Mouse (Mus musculus): ENCODE results near the gene Fam50a. TPM values are rescaled to one million over a fixed set of nuclear protein-coding genes. Genes with fewer than 3 reads are reported as not detected.
"Not testable (repeated sequence)": the region's sequence is repeated elsewhere in the genome, so short reads cannot be mapped to it uniquely, and the experiment has no call there.

Gene Fam50a
- total RNA-seq, 2 experiments from 2014 or later: 46.1 to 50.3 TPM

DNA sequence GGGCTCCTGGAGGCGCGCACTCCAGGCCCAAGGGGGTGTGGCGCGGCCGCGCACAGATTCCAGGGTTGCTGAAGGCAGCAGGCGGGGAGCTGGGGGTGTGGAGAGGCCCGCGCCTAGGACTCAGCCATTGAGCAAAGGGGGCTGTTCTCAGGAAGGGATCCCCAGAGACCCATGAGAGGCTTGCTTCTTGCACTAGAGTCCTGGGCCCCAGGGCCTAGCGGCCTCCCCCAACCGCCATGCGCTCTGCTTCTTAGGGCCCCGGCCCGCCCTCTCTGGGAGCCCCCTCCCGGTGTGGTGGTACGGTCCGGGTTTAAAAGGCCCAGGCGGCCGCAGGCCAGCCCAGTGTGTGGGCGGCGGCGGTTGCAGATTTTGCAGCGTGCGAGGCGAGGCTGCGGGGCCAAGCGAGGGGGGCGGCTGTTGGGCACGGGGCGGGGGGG is 15.9 kb downstream of the Fam50a start, which contains the start of gene Plxna3:
Plxna3 (plus strand) TSS at position 342 of the 437 bp plus-strand sequence.
- ATAC-seq (replicated peaks; ENCODE audit: poor library complexity, severe bottlenecking): peak; percentile 94

DNA sequence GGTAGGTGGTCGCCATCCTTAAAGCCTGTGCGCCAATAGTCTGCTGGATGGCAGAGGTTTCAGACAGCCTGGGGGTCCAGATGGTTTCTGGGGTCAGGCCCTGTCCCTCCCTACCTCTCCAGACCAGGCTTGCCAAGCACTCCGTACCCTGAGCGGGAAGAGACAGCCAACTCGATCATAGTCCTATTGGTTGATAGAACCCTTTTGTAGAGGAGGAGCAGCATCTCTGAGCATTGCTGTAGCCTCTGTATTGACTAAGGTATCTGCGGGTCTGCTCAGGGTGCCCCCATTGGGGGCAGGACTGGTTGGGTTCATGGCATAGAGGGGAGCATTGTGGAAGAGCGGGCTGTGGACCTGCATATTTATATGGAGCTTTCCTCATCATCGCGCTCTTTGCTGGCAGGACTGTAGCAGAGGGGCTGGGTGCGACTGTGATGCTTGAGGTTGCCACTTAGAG is 16.4 kb downstream of the Fam50a start:
- ATAC-seq (replicated peaks; ENCODE audit: poor library complexity, severe bottlenecking): no peak

DNA sequence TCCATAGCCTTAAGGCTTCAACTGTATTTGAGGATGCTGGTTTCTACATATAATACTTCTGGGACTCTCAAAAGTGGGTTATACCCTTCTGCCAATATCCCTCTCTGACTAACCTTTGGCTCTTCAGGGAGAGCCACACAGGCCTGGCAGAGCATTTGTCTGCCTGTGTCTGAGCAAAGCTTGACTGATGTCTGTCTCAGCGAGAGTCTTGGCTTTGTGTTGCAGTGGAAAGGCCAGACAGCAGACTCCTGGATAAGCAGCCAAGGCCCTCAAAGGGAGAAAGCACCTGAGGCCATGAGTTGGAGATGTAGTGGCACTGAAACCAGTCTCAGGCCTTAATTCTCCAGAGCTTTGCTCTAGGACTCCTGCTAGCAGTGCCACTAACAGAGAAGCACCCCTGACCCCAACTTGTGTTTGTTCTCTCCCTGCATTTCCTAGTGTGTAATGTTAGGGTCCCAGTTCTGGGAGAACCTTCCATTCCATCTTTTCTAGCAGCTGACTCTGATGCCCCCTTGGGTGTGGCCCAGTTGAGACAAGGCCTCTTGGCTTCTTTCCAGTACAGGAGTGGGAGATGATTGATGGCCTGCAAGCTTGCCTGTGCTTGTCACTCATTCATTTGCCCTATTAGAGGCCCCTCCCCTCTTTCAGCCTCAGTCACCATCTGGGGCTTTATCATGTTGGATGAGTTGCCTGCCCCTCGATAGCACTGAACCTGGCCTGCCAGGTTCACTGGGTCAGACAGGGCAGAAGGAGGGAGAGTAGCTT is 17.5 kb downstream of the Fam50a start:
- ATAC-seq (replicated peaks; ENCODE audit: poor library complexity, severe bottlenecking): no peak

DNA sequence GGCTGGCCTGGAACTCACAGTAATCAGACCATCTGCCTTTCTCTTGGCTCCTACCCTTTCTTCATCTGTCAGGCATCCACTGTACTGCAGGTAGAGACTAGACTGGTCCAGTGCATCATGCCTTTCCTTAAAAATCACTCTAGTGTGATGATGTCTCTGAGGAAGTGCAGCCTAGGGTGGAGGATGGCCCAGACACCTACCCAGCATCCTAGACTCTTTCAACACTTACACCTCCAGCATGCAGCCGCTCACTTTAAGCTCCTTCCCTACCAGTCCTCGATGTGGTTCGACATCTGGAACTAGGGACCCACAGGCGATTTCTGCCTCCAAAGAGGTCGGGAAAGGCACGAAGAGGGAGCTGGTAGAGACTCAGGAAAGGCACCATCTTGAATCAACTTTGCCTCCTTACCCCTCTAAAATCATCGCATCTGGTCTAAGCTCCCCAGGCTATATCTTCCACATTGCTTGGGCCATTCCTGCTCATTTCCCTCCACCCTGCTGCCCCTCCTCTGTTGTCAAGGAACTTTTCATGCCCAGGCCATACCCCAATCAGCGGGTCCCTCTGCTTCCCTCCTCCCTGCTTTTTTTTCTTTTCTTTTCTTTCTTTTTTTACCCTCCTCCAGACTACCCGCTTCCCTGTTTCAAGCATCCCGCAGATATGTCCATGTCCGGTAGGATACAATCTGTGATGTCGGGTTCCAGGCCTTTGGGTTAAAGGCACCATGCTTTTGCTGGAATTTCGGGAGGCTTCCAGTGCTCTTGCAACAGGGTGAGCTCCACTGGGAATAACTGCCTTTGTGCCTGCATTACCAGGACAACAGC is 40.0 kb downstream of the Fam50a start:
- ATAC-seq (replicated peaks; ENCODE audit: poor library complexity, severe bottlenecking): 0 out of 2 replicates have a peak, but pooled peaks have one; percentile 12

DNA sequence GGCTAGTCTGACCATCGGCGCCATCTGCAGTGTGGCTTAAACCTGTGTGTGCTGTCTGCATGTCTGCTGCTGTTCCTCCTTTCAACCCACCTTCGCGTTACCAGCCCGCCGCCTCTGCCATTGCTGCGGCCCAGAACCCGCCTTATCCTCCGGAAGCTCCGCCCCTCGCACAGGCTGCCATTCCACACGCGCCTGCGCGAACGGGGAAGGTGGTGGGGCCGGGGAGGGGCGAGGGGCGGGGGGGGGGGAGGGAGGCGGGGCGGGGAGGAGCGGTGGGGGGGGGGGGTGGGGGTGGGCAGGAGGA is 40.6 kb downstream of the Fam50a start, which contains the start of gene Lage3:
Lage3 (minus strand) TSS at position 152 of the 304 bp plus-strand sequence.
- ATAC-seq (replicated peaks; ENCODE audit: poor library complexity, severe bottlenecking): peak; percentile 100

DNA sequence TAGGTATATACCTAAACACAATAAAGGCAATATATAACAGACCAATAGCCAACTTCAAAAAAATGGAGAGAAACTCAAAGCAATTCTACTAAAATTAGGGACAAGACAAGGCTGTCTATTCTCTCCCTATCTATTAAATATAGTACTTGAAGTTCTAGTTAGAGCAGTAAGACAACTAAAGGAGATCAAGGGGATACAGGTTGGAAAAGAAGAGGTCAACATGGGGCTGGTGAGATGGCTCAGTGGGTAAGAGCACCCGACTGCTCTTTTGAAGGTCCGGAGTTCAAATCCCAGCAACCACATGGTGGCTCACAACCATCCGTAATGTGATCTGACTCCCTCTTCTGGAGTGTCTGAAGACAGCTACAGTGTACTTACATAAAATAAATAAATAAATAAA is 44.2 kb downstream of the Fam50a start:
- ATAC-seq (replicated peaks; ENCODE audit: poor library complexity, severe bottlenecking): not testable (repeated sequence)

DNA sequence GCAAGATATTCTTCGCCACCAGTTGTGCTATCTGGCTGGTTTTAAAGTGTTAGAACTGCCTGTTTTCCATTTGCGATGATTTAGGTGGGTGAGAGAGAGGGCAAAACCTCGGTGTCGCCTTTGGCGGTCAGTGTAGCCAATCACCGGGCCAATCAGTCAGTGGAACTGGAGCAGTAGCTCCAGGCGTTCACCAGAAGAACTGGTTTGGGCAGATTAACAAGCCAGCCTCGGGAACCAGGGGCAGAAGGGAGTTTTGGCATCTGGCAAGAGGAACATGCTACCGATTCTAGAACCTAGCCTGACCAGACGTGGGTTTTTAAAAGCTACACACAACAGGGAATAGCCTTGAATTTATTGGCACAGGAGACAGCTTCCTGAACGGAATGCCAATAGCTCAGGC is 46.3 kb downstream of the Fam50a start:
- ATAC-seq (replicated peaks; ENCODE audit: poor library complexity, severe bottlenecking): no peak

DNA sequence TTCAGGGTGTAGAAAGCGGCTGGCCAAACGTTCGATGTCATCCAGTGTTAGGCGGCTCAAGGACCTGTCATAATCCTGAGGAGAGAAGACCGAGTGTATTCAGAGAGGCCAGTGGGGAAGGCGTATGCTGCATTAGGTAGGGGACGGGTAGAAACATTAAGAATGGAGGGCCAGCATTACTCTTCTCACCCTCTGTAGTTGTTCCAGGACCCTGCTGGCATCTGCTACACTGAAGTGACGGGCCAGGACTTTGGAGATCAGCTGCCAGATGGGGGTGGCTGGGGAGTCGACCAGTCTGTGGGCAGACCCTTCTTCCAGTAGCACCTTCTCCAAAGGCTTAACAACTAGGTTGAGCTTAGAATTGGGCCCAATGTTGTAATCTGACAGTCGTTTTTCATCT is 54.7 kb downstream of the Fam50a start:
- ATAC-seq (replicated peaks; ENCODE audit: poor library complexity, severe bottlenecking): no peak

DNA sequence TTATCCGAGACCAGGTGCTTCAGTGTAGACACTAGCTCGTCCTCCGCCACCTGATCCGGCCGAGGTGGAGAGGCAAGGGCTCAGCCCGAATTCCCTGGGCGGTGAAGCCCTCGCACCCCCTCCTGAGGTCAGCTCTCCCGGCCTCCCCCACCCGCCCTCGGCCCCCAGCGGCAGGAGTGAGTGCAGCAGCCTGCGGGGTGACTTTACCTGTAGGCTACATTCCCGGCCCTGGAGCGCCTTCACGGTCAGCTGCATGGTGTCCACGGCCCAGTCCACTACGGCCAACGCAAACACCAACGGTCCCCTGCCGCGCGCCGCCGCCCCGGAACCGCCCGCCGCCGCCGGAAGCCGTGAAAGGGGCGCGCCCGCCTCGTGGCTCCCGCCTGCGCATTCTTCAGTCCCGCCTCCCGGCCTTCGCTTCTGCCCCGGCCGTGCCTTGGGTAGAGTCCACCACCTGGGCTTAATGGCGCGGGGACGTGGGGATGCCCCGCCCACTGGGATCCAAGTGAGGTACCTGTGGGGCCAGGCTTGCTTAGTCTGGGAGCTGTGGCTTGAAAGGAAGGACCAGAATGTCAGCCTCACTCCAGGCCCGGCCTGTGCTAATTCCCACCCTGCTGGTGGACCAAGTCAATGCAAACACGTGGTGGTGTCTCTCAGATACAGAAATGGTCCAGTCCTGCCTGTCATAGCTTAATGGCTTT is 55.5 kb downstream of the Fam50a start:
- ATAC-seq (replicated peaks; ENCODE audit: poor library complexity, severe bottlenecking): peak; percentile 65

Other genes starting within 250 kb of the Fam50a start
- not detected in 2 replicates for gene Opn1mw, start 185.6 kb upstream of the Fam50a start, total RNA-seq (2014; fragmentation: Nextera tagmentation)
- gene Opn1mw, start 185.6 kb upstream of the Fam50a start, total RNA-seq (2017): not detected in 2 replicates
- 19.9 and 22.6 TPM in 2 replicates for gene Mecp2, start 177.7 kb upstream of the Fam50a start, total RNA-seq (2014; fragmentation: Nextera tagmentation)
- gene Mecp2, start 177.7 kb upstream of the Fam50a start, total RNA-seq (2017): 11.6 and 14.6 TPM in 2 replicates
- not detected in 2 replicates for gene Tex28, start 145.2 kb upstream of the Fam50a start, total RNA-seq (2014; fragmentation: Nextera tagmentation)
- gene Tex28, start 145.2 kb upstream of the Fam50a start, total RNA-seq (2017): not detected in 2 replicates
- gene Tktl1, start 135.8 kb upstream of the Fam50a start, total RNA-seq (2014; fragmentation: Nextera tagmentation): not detected in 2 replicates
- gene Tktl1, start 135.8 kb upstream of the Fam50a start, total RNA-seq (2017): not detected in 2 replicates
- 292 and 348 TPM in 2 replicates for gene Flna, start 63.2 kb upstream of the Fam50a start, total RNA-seq (2014; fragmentation: Nextera tagmentation)
- gene Flna, start 63.2 kb upstream of the Fam50a start, total RNA-seq (2017): 465 and 529 TPM in 2 replicates
- 81.8 and 85.5 TPM in 2 replicates for gene Emd, start 58.3 kb upstream of the Fam50a start, total RNA-seq (2014; fragmentation: Nextera tagmentation)
- gene Emd, start 58.3 kb upstream of the Fam50a start, total RNA-seq (2017): 71.0 and 75.6 TPM in 2 replicates
- 5,642 and 5,847 TPM in 2 replicates for gene Rpl10, start 42.2 kb upstream of the Fam50a start, total RNA-seq (2014; fragmentation: Nextera tagmentation)
- 1,448 and 1,548 TPM in 2 replicates for gene Rpl10, start 42.2 kb upstream of the Fam50a start, total RNA-seq (2017)
- gene Taz, start 31.1 kb upstream of the Fam50a start, total RNA-seq (2014; fragmentation: Nextera tagmentation): 29.2 and 47.6 TPM in 2 replicates
- 30.8 and 41.0 TPM in 2 replicates for gene Taz, start 31.1 kb upstream of the Fam50a start, total RNA-seq (2017)
- gene Dnase1l1, start 30.7 kb upstream of the Fam50a start, total RNA-seq (2014; fragmentation: Nextera tagmentation): 28.6 and 34.8 TPM in 2 replicates
- gene Dnase1l1, start 30.7 kb upstream of the Fam50a start, total RNA-seq (2017): 5.0 and 9.1 TPM in 2 replicates
- gene Atp6ap1, start 15.9 kb upstream of the Fam50a start, total RNA-seq (2014; fragmentation: Nextera tagmentation): 109 and 114 TPM in 2 replicates
- 127 and 132 TPM in 2 replicates for gene Atp6ap1, start 15.9 kb upstream of the Fam50a start, total RNA-seq (2017)
- gene Gdi1, start 8.0 kb upstream of the Fam50a start, total RNA-seq (2014; fragmentation: Nextera tagmentation): 70.7 and 101 TPM in 2 replicates
- 15.4 and 20.4 TPM in 2 replicates for gene Gdi1, start 8.0 kb upstream of the Fam50a start, total RNA-seq (2017)
- 3.7 and 6.3 TPM in 2 replicates for gene Plxna3, start 16.0 kb downstream of the Fam50a start, total RNA-seq (2014; fragmentation: Nextera tagmentation)
- 2.5 and 2.6 TPM in 2 replicates for gene Plxna3, start 16.0 kb downstream of the Fam50a start, total RNA-seq (2017)
- 72.4 and 93.2 TPM in 2 replicates for gene Lage3, start 40.6 kb downstream of the Fam50a start, total RNA-seq (2014; fragmentation: Nextera tagmentation)
- 23.5 and 28.4 TPM in 2 replicates for gene Lage3, start 40.6 kb downstream of the Fam50a start, total RNA-seq (2017)
- gene Ubl4a, start 60.2 kb downstream of the Fam50a start, total RNA-seq (2014; fragmentation: Nextera tagmentation): 49.7 and 50.3 TPM in 2 replicates
- 15.8 and 17.3 TPM in 2 replicates for gene Ubl4a, start 60.2 kb downstream of the Fam50a start, total RNA-seq (2017)
- gene Slc10a3, start 60.3 kb downstream of the Fam50a start, total RNA-seq (2014; fragmentation: Nextera tagmentation): 32.0 and 39.6 TPM in 2 replicates
- 12.8 and 18.3 TPM in 2 replicates for gene Slc10a3, start 60.3 kb downstream of the Fam50a start, total RNA-seq (2017)
- 8.8 and 21.1 TPM in 2 replicates for gene Fam3a, start 80.2 kb downstream of the Fam50a start, total RNA-seq (2014; fragmentation: Nextera tagmentation)
- gene Fam3a, start 80.2 kb downstream of the Fam50a start, total RNA-seq (2017): 12.3 and 14.7 TPM in 2 replicates
- 13.1 and 23.7 TPM in 2 replicates for gene Ikbkg, start 80.3 kb downstream of the Fam50a start, total RNA-seq (2014; fragmentation: Nextera tagmentation)
- 23.1 and 57.0 TPM in 2 replicates for gene Ikbkg, start 80.3 kb downstream of the Fam50a start, total RNA-seq (2017)
- 164 and 168 TPM in 2 replicates for gene G6pdx, start 116.2 kb downstream of the Fam50a start, total RNA-seq (2014; fragmentation: Nextera tagmentation)
- gene G6pdx, start 116.2 kb downstream of the Fam50a start, total RNA-seq (2017): 120 and 126 TPM in 2 replicates
- gene Gm6880, start 168.4 kb downstream of the Fam50a start, total RNA-seq (2014; fragmentation: Nextera tagmentation): not detected in 2 replicates
- not detected in 2 replicates for gene Gm6880, start 168.4 kb downstream of the Fam50a start, total RNA-seq (2017)